Mouse (Mus musculus): ENCODE data around the gene Gfpt2. TPM values are rescaled to one million over a fixed set of nuclear protein-coding genes. Genes with fewer than 3 reads are reported as not detected.

Gfpt2 gene
- polyA plus RNA-seq, 1 experiment from 2014 or later = 8.7 TPM

DNA sequence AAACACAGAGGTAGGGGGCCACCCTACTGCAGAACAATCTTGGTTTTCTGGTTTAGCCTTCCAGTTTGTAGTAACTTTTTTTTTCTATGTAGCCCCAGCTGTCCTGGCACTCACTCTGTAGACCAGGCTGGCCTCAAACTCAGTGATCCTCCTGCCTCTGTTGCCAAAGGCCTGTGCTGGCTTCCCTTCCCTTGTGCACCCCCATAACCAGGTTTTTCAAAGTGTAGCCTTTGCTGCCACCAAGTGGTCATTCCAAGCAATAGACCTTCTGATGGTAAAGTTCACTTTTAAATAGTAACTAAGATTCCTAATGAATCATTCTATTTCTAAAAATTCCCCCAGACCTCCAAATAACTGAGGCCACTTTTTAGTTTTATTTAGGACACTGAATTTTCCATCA is 75.8 kb downstream of the Gfpt2 start:
- Histone ChIP-seq H3K27me3 (replicated peaks) (no peaks in the 10 kb centered on the region), H3K9me3 (no peaks in the 10 kb centered on the region), H3K36me3 (peaks cover 20% of the 10 kb centered on the region), H3K27ac (no peak overlapping the region), H3K4me1 (no peaks in the 10 kb centered on the region), H3K9ac (no peak overlapping the region), H3K4me3 (replicated peaks) (no peak overlapping the region), H3K4me2 (no peak overlapping the region)
- ATAC-seq (ENCODE audit: insufficient read depth, low FRiP score, low read depth) = no peak

DNA sequence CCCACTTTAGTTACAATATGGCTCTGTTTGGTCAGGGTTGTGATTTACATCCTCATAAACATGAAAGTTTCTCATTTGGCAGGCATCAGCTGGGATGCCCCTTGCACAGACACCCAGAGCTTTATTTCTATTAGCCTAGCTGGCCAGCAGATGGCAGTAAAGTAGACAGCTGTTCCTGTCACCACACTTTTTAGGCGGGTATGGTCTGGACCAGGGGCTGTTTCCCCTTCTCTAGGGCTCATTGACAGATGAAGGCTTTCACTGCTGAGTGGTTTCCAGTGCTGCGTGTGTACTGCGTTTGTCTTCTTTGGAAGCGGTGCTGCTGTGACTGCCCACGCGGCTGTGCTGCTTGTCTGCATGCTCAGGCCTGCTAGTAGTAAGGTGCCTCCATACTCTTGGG is 77.9 kb downstream of the Gfpt2 start:
- Histone ChIP-seq H3K27me3 (replicated peaks) (no peaks in the 10 kb centered on the region), H3K9ac (no peak overlapping the region), H3K4me2 (no peak overlapping the region), H3K4me1 (no peaks in the 10 kb centered on the region), H3K9me3 (no peaks in the 10 kb centered on the region), H3K27ac (no peak overlapping the region), H3K4me3 (replicated peaks) (no peak overlapping the region), H3K36me3 (peaks cover 20% of the 10 kb centered on the region)
- no peak for ATAC-seq (ENCODE audit: insufficient read depth, low FRiP score, low read depth)
- WGBS = 57% methylated on average over 6 of the region's 6 CpGs

GRCm38 (mm10) chr11:49872779-49873178 is 78.8 kb downstream of the Gfpt2 start:
- Histone ChIP-seq H3K9me3 (no peaks in the 10 kb centered on the region), H3K27me3 (replicated peaks) (no peaks in the 10 kb centered on the region), H3K36me3 (peaks cover 20% of the 10 kb centered on the region), H3K4me3 (replicated peaks) (no peak overlapping the region), H3K9ac (no peak overlapping the region), H3K4me1 (no peaks in the 10 kb centered on the region), H3K4me2 (no peak overlapping the region), H3K27ac (no peak overlapping the region)
- ATAC-seq (ENCODE audit: insufficient read depth, low FRiP score, low read depth) = no peak
- WGBS = 88% methylated on average over 6 of the region's 6 CpGs

- H3K27ac ChIP-seq = no peak overlapping the region
- no peaks in the 10 kb centered on the region for H3K27me3 ChIP-seq (replicated peaks)
- H3K4me3 ChIP-seq (replicated peaks) = no peak overlapping the region
- no peak overlapping the region for H3K9ac ChIP-seq
- ATAC-seq (ENCODE audit: insufficient read depth, low FRiP score, low read depth) = peak; percentile 53; the same call in 1 of the 2 replicates
- WGBS = 74% methylated on average over 8 of the region's 8 CpGs
- H3K4me1 ChIP-seq = no peaks in the 10 kb centered on the region
- no peaks in the 10 kb centered on the region for H3K9me3 ChIP-seq
- H3K36me3 ChIP-seq = peaks cover 23% of the 10 kb centered on the region
- no peak overlapping the region for H3K4me2 ChIP-seq
Measured at GRCm38 (mm10) chr11:49876948-49877817, 83.2 kb downstream of the Gfpt2 start.

- WGBS = 90% methylated on average over 3 of the region's 3 CpGs
- Histone ChIP-seq H3K36me3 (peaks cover 12% of the 10 kb centered on the region), H3K4me3 (replicated peaks) (no peak overlapping the region), H3K9ac (no peak overlapping the region), H3K27ac (no peak overlapping the region), H3K27me3 (replicated peaks) (no peaks in the 10 kb centered on the region), H3K4me2 (no peak overlapping the region), H3K9me3 (no peaks in the 10 kb centered on the region), H3K4me1 (no peaks in the 10 kb centered on the region)
- ATAC-seq (ENCODE audit: insufficient read depth, low FRiP score, low read depth) = no peak; the same call in 1 of the 2 replicates
Measured at GRCm38 (mm10) chr11:49879950-49880642, 86.1 kb downstream of the Gfpt2 start.

DNA sequence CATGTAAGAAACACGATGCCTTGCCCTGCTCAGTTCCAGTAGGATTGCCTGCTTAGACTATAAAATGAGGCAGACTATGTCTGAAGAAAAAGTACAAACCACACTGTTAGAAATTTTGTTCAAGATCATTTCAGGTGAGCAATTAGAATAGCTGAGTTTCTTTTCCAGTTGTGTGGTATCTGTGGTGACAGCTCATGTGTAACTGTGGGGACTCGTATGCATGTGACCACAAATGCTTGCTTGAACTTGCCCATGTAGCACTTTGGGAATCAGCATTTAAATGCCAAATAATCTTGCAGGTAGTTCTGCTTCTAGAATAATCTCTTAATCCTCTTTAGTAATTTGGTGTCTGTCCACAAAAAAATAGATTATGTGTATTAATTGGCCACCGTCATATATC is 89.4 kb downstream of the Gfpt2 start:
- H3K36me3 ChIP-seq = peaks cover 12% of the 10 kb centered on the region
- no peak overlapping the region for H3K4me3 ChIP-seq (replicated peaks)
- H3K27me3 ChIP-seq (replicated peaks) = no peaks in the 10 kb centered on the region
- H3K9ac ChIP-seq = no peak overlapping the region
- no peak for ATAC-seq (ENCODE audit: insufficient read depth, low FRiP score, low read depth)
- H3K9me3 ChIP-seq = no peaks in the 10 kb centered on the region
- no peak overlapping the region for H3K4me2 ChIP-seq
- H3K27ac ChIP-seq = no peak overlapping the region
- WGBS = 90% methylated on average over 3 of the region's 3 CpGs
- H3K4me1 ChIP-seq = no peaks in the 10 kb centered on the region

Small RNA genes within 50 kb of the gene (microRNA-seq; reads per million reads assigned to microRNA genes)
- not detected for gene Gm23813

Other genes starting within 250 kb of the Gfpt2 start
- not detected in 2 replicates for gene Olfr1380, start 237.3 kb upstream of the Gfpt2 start, polyA plus RNA-seq (2015; fragmentation: Nextera tagmentation; extraction: Ambion mirVana)
- gene Flt4, start 184.9 kb upstream of the Gfpt2 start, polyA plus RNA-seq (2015; fragmentation: Nextera tagmentation; extraction: Ambion mirVana) = 4.9 and 5.7 TPM in 2 replicates
- gene Scgb3a1, start 130.6 kb upstream of the Gfpt2 start, polyA plus RNA-seq (2015; fragmentation: Nextera tagmentation; extraction: Ambion mirVana) = not detected in 2 replicates
- 47.6 and 49.2 TPM in 2 replicates for gene Cnot6, start 81.5 kb upstream of the Gfpt2 start, polyA plus RNA-seq (2015; fragmentation: Nextera tagmentation; extraction: Ambion mirVana)
- gene Mapk9, start 52.6 kb downstream of the Gfpt2 start, polyA plus RNA-seq (2015; fragmentation: Nextera tagmentation; extraction: Ambion mirVana) = 31.3 and 34.8 TPM in 2 replicates
- 0.49 and 0.84 TPM in 2 replicates for gene Rasgef1c, start 107.7 kb downstream of the Gfpt2 start, polyA plus RNA-seq (2015; fragmentation: Nextera tagmentation; extraction: Ambion mirVana)
- gene Rnf130, start 231.2 kb downstream of the Gfpt2 start, polyA plus RNA-seq (2015; fragmentation: Nextera tagmentation; extraction: Ambion mirVana) = 57.1 and 57.8 TPM in 2 replicates